Mouse (Mus musculus): ENCODE data around the gene Lsm10. TPM values are rescaled to one million over a fixed set of nuclear protein-coding genes. Genes with fewer than 3 reads are reported as not detected.
"Not testable (repeated sequence)": the region's sequence is repeated elsewhere in the genome, so short reads cannot be mapped to it uniquely, and the experiment has no call there.

Gene Lsm10
- 10 to 100 TPM; 17.3 to 18.4 TPM for total RNA-seq (2021)

DNA sequence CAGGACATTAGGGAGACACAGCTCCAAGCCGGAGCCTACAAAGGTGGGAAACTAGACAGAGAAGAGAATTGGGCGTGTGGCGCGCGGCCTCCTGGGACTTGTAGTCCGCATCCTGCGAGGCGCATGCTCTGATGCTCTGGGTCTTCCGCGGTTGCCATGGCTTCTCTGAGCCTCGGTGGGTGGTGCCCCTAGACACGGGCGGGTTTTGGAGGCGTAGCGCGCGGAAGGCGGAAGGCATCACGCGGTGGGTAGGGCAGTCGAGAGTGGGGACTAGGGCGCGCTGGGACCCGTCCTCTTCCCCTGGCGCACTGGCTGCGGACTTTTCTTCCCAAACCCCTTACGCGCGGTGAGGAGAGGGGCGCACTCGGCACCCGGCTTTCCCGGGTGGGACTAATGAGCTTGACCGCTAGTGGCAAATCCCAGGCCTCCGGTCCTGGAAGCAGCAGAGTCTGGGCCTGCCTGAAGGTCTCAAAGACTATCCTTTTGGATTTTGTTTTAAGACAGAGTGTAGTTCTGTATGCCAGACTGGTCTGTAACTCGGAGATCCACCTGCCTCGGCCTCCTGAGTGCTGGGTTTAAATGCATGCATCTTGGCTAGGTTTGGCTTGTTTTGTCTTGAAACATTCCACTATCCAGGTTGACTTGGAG lies at the start of gene Lsm10:
Gene Lsm10, plus strand, starts transcription at position 160 of the 648 bp plus-strand sequence.
- DNase-seq: peak; percentile 94

DNA sequence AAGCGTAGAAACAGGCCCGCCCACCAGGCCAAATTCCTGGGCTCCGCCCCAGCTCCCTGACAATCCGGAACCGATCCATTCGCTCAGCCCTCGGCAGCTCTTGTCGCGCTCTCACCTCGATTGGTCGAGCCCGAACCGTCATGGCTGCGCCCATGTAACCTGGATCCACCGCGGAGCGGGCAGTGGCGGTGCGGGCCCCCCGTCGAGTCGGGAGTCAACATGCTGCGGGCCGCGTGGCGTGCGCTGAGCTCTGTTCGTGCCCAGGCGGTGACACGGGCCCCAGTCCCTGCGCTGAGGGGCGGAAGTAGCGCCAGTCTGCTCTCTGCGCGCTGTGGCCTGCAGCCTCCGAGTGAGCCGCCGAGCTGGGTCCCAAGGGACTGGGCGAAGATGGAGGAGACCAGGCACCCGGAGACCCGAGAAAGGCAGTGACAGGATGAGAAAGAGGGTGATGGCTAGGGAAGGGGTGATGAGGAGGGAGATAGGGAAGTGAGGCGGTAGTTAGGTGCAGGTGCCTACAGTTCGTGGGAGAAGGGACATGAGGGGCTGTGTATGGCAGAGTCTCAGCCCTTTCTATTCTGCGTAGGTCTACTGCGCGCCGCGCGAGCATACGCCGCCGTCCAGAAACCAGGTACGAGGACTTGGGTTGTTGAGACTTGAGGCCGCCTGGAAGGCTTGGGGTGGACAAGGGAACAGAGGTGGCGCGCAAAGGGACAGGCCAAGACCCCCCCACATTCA lies 49.4 kb upstream of the Lsm10 start, which contains the start of gene Mrps15:
Gene Mrps15, plus strand, starts transcription at position 75 of the 735 bp plus-strand sequence.
- DNase-seq: peak; percentile 88

DNA sequence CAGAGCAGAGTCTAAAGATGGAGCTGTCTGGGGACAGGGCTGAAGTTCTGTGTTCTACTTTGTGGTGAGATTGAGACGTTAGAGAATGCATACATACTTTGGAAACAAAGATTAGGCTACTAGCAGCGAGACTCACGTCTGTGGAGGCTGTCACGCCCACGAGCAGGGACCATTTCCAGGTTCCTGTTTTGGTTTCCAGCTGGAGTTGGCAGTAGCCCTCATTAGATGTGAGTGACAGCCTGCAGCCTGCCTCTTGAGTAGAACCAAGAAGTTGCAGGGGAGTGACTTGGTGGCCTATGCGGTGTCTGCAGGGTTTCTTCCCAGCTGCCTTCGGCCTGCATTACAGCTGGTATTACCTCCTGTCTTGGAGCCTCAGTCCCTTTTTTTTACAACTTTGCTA lies 44.8 kb upstream of the Lsm10 start:
- peak; percentile 43 for DNase-seq

DNA sequence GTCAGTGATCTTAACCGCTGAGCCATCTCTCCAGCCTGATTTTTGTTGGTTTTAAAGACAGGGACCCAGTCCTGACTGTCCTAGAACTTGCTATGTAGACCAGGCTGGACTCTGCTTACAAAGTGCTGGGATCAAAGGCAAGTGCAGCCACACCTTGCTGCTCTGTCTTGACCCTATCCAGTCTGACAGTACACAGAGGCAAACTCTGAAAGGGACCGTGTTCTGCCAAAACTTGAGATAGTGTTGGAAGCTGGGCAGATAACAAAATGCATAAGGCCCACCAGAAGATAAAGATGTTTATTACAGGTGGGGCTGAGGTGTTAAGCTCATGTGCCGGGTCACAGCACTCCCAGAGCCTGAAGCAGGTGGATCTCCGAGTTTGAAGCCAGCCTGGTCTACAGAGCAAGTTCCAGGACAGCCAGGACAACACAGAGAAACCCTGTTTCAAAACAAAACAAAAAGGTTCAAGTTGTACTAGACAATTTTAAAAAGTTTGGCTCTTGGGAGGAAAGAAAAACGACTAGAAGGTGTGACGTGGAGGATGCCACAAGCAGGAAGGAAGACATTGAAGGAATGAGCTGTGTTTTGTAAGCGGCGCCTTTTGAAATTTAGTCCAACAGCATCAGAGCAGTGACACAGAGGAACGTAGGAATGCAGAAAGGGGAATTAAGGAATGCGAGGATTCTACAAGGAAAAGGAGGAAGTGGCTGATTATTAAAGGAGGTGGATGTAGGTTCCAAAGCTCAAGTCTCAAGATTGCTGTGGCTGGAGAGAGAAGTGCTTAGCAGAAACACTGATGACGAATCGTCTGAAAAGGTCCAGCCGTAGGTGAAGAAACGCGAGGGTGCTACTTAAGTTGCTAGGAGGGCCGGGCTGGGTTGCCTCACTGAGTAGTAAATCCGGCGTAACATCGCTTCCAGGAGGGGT lies 39.0 kb upstream of the Lsm10 start:
- no peak for DNase-seq

DNA sequence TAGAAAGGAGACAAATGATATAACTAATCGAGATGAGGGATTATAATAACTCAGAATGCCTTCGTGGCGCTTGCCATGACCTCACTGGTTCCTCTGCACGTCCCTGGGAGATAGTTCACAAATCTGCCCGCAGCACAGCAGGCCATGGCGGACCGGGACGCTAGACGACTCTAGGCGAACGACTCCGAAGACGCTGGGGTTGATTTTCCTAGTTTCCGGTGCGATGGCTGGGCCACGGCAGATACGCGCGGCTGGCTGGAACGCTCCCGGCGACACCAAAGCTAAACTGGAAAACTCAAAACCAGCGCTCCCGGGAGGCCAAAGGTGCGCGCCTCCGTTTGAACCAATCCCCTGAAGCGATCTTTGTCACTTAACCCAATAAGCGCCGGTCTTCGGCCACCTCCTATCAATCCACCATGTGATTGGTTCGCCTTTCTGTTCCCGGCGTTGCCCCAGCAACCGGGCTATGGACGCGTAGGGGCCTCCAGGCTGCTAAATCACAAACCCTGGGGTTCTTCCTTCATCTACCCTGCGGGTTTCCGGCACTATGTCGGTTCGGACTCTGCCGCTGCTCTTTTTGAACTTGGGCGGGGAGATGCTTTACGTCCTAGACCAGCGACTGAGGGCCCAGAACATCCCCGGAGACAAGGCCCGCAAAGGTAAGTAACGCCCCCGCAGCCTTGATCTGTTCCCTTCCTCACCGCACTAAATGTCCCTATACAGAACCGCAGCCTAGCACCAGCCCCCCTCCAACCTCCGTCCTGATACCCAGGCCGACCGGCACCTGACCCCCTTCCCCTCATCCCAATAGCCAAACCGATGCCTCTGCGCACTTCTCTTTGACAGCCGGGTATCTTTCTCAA lies 38.1 kb upstream of the Lsm10 start, which contains the start of gene Oscp1:
Gene Oscp1, plus strand, starts transcription at position 432 of the 863 bp plus-strand sequence.
- DNase-seq: peak; percentile 90

DNA sequence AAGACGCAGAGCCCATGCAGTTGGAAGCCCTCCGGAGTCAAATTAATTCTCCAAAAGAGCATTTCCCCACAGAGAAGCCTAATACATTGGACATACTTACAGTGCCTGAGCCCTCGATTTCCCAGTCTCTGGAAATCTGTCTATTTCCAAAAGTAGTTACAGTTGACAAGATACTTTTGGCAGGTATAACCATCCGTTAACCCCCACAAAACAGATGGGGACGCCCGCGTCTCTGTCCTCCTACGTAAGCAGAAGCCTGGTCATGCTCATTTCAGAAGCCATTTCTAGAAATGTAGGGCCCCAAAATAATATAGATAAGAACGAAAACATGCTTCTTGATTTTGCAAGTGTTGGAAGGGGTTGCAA lies 37.4 kb upstream of the Lsm10 start:
- DNase-seq: no peak

DNA sequence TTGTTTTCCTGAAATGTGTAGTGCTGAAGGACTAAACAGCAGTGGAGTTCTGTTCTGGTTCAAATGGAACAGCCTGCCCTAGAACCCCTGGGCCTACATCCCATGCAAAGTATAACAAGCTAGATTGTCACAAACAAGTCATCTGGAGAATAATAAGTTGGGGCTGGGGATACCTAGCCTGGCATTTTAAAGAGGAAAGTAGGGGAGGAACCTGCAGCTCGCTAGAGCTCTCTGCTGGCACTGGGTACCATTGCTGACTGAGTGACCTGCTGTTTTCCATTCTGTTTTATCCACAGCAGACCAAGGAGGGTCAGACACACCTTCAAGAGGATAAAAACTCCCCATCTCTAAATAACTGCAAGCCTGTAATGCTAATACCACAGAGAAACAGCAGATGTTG lies 33.6 kb upstream of the Lsm10 start:
- DNase-seq: peak; percentile 24

DNA sequence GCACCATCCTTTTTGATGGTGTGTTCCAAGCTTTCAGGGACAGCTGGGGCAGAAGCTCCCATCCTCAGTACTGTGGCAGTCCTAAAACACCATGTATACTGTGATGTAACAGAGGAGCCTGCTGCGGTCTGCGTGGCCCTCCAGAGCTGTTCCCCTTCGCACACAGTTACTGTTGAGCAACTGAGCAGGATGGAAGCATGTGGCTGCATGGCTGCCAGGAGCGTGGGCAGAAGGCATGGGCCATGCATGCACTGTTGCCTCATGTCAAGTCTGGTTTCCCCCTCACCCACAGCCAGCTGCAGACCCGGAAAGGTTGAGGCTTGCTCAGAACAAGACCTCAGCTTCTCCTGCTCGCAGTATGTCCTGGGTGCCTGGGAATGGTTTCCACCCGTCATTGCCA lies 31.2 kb upstream of the Lsm10 start:
- no peak for DNase-seq

DNA sequence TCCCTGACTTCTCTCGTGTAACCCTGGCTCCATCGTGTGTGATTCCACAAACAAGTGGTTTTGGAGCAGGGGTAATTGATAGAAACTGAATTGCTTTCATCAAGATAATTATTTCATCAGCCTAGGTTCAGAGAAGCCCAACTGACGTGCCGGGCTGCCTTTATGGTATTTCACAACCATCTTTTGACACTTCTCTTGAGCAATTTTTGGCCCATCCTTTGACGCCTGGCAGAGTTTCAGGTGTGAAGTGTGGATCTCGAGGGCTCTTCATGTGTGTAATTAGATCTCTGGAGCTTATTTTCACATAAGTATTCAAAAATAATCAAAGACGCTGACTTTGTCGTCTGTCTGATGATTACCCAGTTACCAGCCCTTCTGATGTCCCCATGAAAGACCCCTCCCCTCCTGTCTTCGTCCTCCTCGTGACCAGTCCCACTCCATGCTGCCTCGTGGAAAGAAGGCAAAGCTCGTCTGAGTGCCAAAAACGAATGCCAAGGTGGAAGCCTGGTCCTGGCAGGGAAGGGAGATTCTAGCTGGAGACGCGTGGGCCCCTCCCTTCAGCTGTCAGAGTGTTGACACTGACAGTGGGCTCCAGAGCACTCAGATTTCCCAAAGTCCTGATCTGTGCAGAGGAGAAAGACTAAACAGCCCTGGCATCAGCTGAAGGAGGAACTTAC lies 28.9 kb upstream of the Lsm10 start:
- peak; percentile 22 for DNase-seq

DNA sequence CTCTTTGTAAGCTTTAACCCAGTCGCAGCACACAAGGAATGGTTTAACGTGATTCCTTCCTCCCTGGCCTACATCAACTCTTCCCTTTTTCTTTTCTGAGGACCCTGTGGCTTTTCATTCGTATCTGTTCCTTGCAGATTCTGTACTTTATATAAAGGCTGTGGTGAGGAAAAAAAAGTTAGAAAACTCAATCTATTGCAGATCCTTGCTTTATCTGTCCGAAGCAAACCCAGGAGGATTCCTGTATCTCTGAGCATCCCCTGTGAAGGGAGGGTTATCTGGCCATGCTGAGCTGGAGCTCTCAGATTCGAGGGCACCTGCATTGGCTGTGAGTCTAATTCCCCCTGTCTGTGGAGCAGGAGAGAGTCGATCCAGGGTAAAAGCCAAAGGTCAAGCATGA lies 27.6 kb upstream of the Lsm10 start:
- no peak for DNase-seq

DNA sequence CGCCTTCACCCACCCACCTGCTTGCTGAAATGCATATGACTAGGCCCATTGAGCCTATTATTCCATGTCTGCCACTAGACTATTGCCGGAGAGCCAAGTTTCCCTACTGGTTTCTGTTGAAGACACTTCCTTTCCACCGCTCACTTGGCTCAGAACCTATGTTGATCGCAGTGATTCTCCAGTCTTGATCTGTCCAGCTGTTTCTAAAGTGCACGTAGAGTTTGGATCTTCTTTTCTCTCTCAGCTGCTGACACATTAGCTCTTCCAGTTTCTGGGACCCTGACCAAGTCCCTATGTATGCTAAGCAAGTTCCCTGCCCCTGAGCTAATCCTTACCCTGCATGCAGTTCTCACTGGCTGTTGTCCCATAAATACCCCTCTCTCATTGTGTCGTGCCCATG lies 18.6 kb upstream of the Lsm10 start:
- no peak for DNase-seq

DNA sequence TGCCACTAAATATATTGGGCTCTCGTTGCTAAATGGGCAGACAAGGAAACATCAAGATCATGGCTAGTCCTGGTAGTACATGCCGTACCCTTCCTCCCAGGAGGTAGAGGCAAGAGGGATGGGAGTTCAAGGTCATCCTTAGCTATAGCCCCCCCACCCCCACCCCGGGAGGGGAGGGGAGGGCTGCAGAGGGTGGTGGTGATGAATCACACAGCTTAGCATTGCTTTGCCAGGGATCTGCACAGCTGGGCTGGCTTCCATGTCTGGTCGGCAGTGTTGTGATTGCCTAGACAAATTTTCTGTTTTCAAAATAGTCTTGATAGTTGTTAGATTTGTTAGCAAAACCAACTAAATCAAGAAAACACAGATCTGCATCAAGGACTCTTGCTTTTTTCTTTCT lies 17.2 kb upstream of the Lsm10 start:
- no peak for DNase-seq

DNA sequence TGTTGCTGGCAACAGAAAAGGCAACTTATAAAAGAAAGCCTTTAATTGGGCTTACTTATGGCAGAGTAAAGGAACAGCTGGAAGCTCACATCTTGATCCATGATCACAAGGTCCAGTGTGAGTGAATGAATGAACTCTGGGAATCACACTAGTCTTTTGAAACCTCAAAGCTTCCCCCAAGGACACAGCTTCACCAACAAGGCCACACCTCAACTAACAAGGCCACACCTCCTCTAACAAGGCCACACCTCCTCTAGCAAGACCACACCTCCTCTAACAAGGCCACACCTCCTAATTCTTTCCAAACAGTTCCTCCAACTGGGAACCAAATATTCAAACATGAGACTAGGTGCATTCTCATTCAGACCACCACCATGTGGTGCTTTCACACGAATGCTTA lies 14.8 kb upstream of the Lsm10 start:
- no peak for DNase-seq

DNA sequence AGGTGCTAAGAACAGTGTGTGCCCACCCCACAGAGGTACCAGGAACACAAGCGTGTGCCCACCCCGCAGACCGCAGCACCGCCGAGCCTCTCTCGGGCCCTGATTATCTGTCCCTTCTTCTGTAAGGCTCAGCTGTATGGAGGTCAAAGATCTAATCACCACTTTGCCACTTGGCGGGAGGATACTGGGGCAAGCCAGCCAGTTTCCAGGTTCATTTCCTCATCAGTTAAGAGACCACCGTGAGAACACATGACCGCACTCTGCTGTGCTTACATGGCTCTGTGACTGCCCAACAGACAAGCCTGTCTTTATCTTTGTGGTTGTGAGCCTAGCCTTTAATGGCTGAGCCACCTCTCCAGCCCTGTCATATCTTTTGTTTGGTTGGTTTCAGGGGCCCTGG lies 13.4 kb upstream of the Lsm10 start:
- DNase-seq: no peak

DNA sequence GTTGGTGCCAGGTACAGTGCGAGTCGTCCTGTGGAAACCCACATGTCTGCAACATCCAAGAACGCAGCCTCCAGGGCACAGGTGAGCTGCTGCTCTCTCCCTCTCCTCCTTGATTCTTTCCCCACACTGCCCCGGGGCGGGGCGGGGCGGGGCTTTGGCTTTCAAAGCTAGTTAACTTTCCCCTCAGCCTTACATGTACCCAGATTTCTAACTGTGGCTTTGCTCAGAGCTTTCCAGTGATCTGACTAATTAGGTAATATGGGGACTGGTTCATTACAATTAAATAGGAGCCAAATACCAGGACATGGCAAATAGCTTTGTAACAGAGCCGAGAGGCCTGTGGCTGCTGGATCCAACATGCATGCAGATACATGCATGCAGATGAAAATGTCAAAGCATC lies 12.0 kb upstream of the Lsm10 start:
- DNase-seq: no peak

DNA sequence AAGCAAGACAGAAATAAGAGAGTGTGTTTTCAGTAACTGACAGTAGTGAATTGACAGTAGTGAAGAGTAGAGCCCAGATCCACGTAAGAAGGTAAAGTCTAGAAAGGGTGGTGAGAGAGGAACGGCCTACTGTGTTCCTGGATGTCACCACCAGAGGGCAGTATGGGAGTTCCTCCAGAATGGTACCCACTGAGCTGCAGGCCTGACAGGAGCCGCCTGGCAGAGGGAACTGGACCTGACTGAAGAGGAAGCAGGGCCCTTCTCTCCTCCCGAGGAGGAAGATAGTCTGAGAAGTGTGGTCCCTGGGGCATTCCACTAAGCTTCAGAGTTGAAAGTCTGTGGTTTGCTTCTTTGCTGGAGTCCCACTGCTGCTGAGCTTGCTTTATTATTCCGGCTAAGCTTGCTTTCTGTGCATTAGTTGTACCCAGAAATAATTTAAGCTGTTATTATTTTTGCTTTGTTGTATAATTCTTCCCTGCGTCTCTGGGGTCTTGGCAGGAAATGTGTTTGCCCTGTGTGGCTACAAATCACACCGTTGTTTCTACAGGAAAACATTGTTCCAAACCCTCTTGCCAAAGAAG lies 10.3 kb upstream of the Lsm10 start:
- DNase-seq: peak; percentile 88

DNA sequence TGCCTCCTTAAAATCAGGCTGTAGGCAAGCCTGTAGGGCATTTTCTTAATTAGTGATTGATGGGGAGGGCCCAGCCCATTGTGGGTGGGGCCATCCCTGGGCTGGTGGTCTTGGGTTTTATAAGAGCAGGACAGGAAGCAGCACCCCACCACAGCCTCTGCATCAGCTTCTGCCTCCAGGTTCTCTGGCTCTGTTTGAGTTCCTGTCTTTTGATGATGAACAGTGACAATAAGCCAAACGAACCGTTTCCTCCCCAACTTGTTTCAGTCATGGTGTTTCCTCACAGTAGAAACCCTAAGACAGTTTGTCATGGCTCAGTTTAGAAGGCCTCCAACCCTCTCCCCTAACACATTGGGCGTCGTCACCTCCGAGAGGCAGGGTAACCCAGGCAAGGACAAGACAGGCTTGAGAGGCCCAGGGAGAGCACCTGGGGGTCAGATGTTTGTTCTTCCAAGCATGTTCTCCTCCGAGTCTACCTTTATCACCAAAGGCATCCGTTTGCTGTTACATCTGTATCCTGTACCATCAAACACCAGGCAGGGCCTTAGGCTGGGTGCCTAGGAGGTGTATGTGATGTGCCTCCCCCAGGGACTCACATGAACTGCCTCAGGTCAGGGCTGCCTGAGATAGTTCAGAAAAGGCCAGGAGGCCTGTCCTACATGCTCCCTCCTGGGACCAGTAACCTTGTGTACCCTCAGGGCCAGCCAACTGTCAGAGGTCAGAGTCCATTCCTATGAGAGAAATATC lies 6.1 kb upstream of the Lsm10 start:
- no peak for DNase-seq

DNA sequence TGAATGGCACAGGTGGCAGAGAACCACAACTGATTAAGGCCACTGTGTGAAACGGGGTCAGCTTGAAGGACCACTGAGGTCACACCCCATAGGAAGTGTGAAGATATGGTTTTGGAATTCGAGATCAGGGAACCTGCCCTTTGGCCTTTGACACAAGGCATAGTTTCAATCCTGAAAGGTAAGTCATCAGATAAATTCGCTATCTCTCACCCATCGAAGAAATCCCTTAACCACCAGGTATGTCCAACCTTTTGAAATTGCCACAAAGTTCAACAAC lies 5.6 kb upstream of the Lsm10 start:
- DNase-seq: no peak

DNA sequence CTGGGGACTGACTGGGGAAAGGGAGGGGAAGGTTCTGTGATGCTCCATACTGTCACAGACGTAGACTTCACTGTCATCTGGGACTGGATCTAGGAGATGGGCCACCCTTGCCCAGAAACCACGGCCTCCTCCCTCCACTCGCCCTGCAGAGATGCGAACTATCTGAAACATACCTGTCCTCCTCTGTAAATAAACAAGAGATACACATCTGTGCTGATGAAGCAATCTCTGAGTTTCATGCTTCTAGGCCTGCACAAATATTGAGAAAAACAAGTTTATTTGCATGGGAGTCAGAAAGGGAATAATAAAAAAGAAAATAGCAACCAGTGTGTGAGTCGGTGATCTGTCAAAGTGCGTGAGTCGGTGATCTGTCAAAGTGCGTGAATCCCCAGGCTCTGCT lies 4.5 kb upstream of the Lsm10 start:
- no peak for DNase-seq

DNA sequence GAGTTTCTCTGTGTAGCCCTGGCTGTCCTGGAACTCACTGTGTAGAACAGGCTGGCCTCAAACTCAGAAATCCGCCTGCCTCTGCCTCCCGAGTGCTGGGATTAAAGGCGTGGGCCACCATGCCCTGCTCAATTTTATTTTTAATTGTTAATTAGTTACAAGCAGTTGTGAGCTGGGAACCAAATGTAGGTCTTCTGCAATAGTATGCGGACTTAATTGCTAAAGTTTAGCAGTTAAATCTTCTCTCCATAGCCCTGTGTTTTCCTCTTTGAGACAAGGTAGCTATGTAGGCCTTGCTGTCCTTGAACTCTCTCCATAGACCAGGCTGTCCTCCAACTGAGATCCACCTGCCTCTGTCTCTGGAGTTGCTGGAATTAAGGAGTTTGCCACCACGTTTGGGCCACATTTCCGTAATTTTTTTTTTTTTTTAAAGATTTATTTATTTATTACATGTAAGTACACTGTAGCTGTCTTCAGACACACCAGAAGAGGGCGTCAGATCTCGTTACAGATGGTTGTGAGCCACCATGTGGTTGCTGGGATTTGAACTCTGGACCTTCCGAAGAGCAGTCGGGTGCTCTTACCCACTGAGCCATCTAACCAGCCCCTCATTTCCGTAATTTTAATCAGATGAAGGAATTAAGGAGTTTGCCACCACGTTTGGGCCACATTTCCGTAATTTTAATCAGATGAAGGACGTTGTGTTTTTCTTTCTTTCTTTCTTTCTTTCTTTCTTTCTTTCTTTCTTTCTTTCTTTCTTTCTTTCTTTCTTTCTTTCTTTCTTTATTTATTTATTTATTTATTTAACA lies 597 bp upstream of the Lsm10 start:
- DNase-seq: not testable (repeated sequence)
